Mouse (Mus musculus) stomach, postnatal 0 days (tissue): ENCODE data around the gene Psma3. TPM values are rescaled to one million over a fixed set of nuclear protein-coding genes. Genes with fewer than 3 reads are reported as not detected.
A peak's percentile ranks its signal among the peaks of the same experiment; 100 is the strongest.

Experiments
- ATAC-seq: fragments of 200-750 bp; cut with Nextera tagmentation; 2 replicates; pipeline ENCODE4 v1.8.0; 2017; ENCODE audit not compliant: low FRiP score, low TSS enrichment
- DNase-seq: peaks from one replicate; pipeline ENCODE4 v3.0.0-alpha.2; 2016; ENCODE audit warnings: low spot score
- H3K27ac ChIP-seq: fragments of 300-500 bp; sonication (generic); replicated peaks from 2 replicates; pipeline ENCODE4 v1.5.1; 2014; ENCODE audit warnings: mild to moderate bottlenecking, control low read depth
- H3K27me3 ChIP-seq: fragments of 300-500 bp; sonication (generic); 2 replicates; pipeline ENCODE4 v1.6.1; 2014; ENCODE audit warnings: low read length; ENCODE audit not compliant: control insufficient read depth, insufficient read depth
- H3K36me3 ChIP-seq: fragments of 300-500 bp; sonication (generic); 2 replicates; pipeline ENCODE4 v1.6.1; 2014; ENCODE audit warnings: low read length, mixed read lengths; ENCODE audit not compliant: control insufficient read depth, insufficient read depth
- H3K4me1 ChIP-seq: fragments of 300-500 bp; sonication (generic); replicated peaks from 2 replicates; pipeline ENCODE4 v1.6.1; 2014; ENCODE audit warnings: antibody characterized with exemption; ENCODE audit not compliant: control insufficient read depth, insufficient read depth
- H3K4me2 ChIP-seq: fragments of 300-500 bp; sonication (generic); replicated peaks from 2 replicates; pipeline ENCODE4 v1.6.1; 2014; ENCODE audit warnings: low read depth, mild to moderate bottlenecking, control low read depth, moderate library complexity
- H3K4me3 ChIP-seq: fragments of 300-500 bp; sonication (generic); 2 replicates; pipeline ENCODE4 v1.5.1; 2014; ENCODE audit warnings: low read depth, low read length, control low read depth
- H3K9ac ChIP-seq: fragments of 300-500 bp; sonication (generic); 2 replicates; pipeline ENCODE4 v1.6.1; 2014; ENCODE audit warnings: mild to moderate bottlenecking, low read length, control low read depth, mixed read lengths
- H3K9me3 ChIP-seq: fragments of 300-500 bp; sonication (generic); 2 replicates; pipeline ENCODE4 v1.6.1; 2016; ENCODE audit warnings: low read length; ENCODE audit not compliant: control insufficient read depth
- CTCF ChIP-seq: IDR thresholded peaks from 2 replicates; pipeline ENCODE4 v1.5.1; 2016; ENCODE audit warnings: antibody characterized with exemption, low read depth, mild to moderate bottlenecking, moderate library complexity
- EP300 ChIP-seq: optimal IDR thresholded peaks from 2 replicates; pipeline ENCODE3; 2016; ENCODE audit warnings: antibody characterized with exemption
- whole genome bisulfite sequencing: fragments of 180-500 bp; shearing (Covaris S2); extraction: QIAGEN DNeasy Blood & Tissue Kit; methylation state at CpG from one replicate; pipeline ENCODE4 v1.1.7; 2014; 5-methylcytosine and 5-hydroxymethylcytosine counted together
- polyA plus RNA-seq: library from polyadenylated mRNA; unstranded; fragments of >200 nt; fragmentation: Nextera tagmentation; extraction: Ambion mirVana; gene quantifications from 2 replicates; pipeline ENCODE4 v1.2.1, GENCODE M21; 2015

Gene Psma3
- polyA plus RNA-seq, 1 experiment from 2014 or later, result 479 TPM

GRCm38 (mm10) chr12:71030260-71030659, 55.8 kb downstream of the Psma3 start:
- no peak overlapping the region for H3K9ac ChIP-seq
- 0 out of 2 replicates have a peak overlapping the region, but pooled peaks have one; percentile 24 for H3K27ac ChIP-seq
- no peaks in the 10 kb centered on the region for H3K9me3 ChIP-seq
- peak; percentile 61 for ATAC-seq
- H3K27me3 ChIP-seq, result no peaks in the 10 kb centered on the region
- no peak for DNase-seq
- peaks cover 14% of the 10 kb centered on the region for H3K36me3 ChIP-seq
- no peak for TF ChIP-seq CTCF
- TF ChIP-seq EP300, result no peak
- H3K4me3 ChIP-seq, result no peak overlapping the region
- WGBS, result 73% methylated on average over 8 of the region's 8 CpGs
- no peak overlapping the region for H3K4me2 ChIP-seq
- H3K4me1 ChIP-seq, result no peaks in the 10 kb centered on the region

GRCm38 (mm10) chr12:71030722-71031121, 56.3 kb downstream of the Psma3 start:
- no peak for TF ChIP-seq EP300
- no peak for TF ChIP-seq CTCF
- Histone ChIP-seq H3K4me2 (no peak overlapping the region), H3K9ac (no peak overlapping the region), H3K4me1 (no peaks in the 10 kb centered on the region), H3K27me3 (no peaks in the 10 kb centered on the region), H3K27ac (no peak overlapping the region), H3K4me3 (no peak overlapping the region), H3K36me3 (peaks cover 14% of the 10 kb centered on the region), H3K9me3 (no peaks in the 10 kb centered on the region)
- 93% methylated on average over 5 of the region's 5 CpGs for WGBS
- ATAC-seq, result no peak
- no peak for DNase-seq

- H3K36me3 ChIP-seq, result peaks cover 15% of the 10 kb centered on the region
- H3K27me3 ChIP-seq, result no peaks in the 10 kb centered on the region
- no peaks in the 10 kb centered on the region for H3K9me3 ChIP-seq
- H3K4me2 ChIP-seq, result no peak overlapping the region
- TF ChIP-seq CTCF, result no peak
- TF ChIP-seq EP300, result no peak
- DNase-seq (no peak), ATAC-seq (no peak)
- no peak overlapping the region for H3K9ac ChIP-seq
- WGBS, result 95% methylated on average over 4 of the region's 4 CpGs
- H3K4me1 ChIP-seq, result no peaks in the 10 kb centered on the region
- H3K27ac ChIP-seq, result no peak overlapping the region
- no peak overlapping the region for H3K4me3 ChIP-seq
These were observed 61.4 kb downstream of the Psma3 start for GRCm38 (mm10) chr12:71035826-71036225.

- peak; percentile 86 for ATAC-seq
- no peak overlapping the region for H3K4me2 ChIP-seq
- no peaks in the 10 kb centered on the region for H3K27me3 ChIP-seq
- no peak overlapping the region for H3K9ac ChIP-seq
- H3K9me3 ChIP-seq, result no peaks in the 10 kb centered on the region
- peaks cover 17% of the 10 kb centered on the region for H3K36me3 ChIP-seq
- WGBS, result 89% methylated on average over 12 of the region's 12 CpGs
- no peaks in the 10 kb centered on the region for H3K4me1 ChIP-seq
- no peak overlapping the region for H3K4me3 ChIP-seq
- TF ChIP-seq EP300, result no peak
- no peak for TF ChIP-seq CTCF
- H3K27ac ChIP-seq, result no peak overlapping the region
- DNase-seq, result no peak
These were observed 62.4 kb downstream of the Psma3 start for GRCm38 (mm10) chr12:71036729-71037404.

- Histone ChIP-seq H3K4me1 (no peaks in the 10 kb centered on the region), H3K36me3 (peaks cover 17% of the 10 kb centered on the region), H3K4me2 (no peak overlapping the region), H3K4me3 (no peak overlapping the region), H3K9me3 (no peaks in the 10 kb centered on the region), H3K9ac (no peak overlapping the region), H3K27ac (no peak overlapping the region), H3K27me3 (no peaks in the 10 kb centered on the region)
- DNase-seq (no peak), ATAC-seq (no peak)
- WGBS, result 85% methylated on average over 7 of the region's 7 CpGs
- no peak for TF ChIP-seq EP300
- no peak for TF ChIP-seq CTCF
These were observed 66.0 kb downstream of the Psma3 start for GRCm38 (mm10) chr12:71040462-71040861.

- Histone ChIP-seq H3K4me2 (no peak overlapping the region), H3K4me1 (no peaks in the 10 kb centered on the region), H3K4me3 (no peak overlapping the region), H3K27ac (no peak overlapping the region), H3K9me3 (no peaks in the 10 kb centered on the region), H3K9ac (no peak overlapping the region), H3K36me3 (peaks cover 19% of the 10 kb centered on the region), H3K27me3 (no peaks in the 10 kb centered on the region)
- no peak for TF ChIP-seq CTCF
- no peak for TF ChIP-seq EP300
- WGBS, result 97% methylated on average over 1 of the region's 1 CpGs
- DNase-seq (no peak), ATAC-seq (no peak)
These were observed 68.0 kb downstream of the Psma3 start for GRCm38 (mm10) chr12:71042451-71042850.
